Mouse (Mus musculus): ENCODE data around the gene Nmur1. TPM values are rescaled to one million over a fixed set of nuclear protein-coding genes. Genes with fewer than 3 reads are reported as not detected.

Nmur1 gene
- polyA plus RNA-seq, 1 experiment from 2014 or later = not detected

DNA sequence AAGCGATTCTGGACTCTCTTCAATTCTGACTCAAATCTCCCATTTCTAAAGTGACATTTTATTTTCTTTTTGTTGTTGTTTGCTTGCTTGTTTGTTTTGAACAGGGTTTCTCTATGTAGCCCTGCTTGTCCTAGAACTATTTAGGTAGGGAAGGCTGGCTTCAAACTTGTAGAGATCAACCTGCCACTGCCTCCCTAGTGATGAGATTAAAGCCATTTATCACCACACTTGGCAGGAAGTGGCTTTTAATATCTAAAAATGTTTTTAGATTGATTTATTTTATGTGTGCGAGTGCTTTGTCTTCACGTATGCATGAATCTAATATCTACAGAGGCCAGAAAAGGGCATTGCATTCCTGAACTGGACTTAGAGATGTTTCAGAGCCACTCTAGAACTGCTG lies 32.8 kb downstream of the Nmur1 start:
- DNase-seq (ENCODE audit: low spot score) (no peak), ATAC-seq (ENCODE audit: low read depth) (no peak)
- Histone ChIP-seq H3K4me2 (ENCODE audit: low read depth, low read length) (no peak overlapping the region), H3K9ac (ENCODE audit: low read depth, low read length) (no peak overlapping the region), H3K27ac (replicated peaks; ENCODE audit: low read depth, low read length) (no peak overlapping the region), H3K27me3 (replicated peaks; ENCODE audit: control insufficient read depth, insufficient read depth, low read length) (no peaks in the 10 kb centered on the region), H3K36me3 (ENCODE audit: control insufficient read depth, insufficient read depth, low read length) (no peaks in the 10 kb centered on the region), H3K4me3 (ENCODE audit: low read depth, low read length) (no peak overlapping the region), H3K4me1 (ENCODE audit: control insufficient read depth, insufficient read depth, low read length) (no peaks in the 10 kb centered on the region), H3K9me3 (ENCODE audit: control insufficient read depth, low read length) (no peaks in the 10 kb centered on the region)
- 83% methylated on average over 3 of the region's 3 CpGs for WGBS

DNA sequence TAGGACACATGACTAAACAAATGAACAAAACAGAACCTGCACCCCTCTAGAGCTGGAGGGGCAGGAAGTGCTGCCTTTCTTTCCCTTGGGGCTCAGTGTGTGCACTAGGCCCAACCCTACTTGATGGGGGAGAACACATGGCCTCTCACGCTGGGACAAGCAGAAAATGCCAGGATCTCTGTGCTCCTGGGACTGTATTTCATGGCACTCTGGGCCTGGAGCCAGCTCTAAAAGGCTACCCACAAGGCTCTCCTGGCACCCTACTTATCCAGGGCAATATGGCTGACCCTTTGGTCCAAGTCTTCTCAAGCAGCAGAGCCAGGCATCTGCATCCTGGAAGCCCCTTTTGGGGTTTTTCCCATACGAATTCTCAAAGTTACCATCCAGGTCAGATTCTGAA lies 34.6 kb downstream of the Nmur1 start:
- 50% methylated on average over 2 of the region's 2 CpGs for WGBS
- no peak overlapping the region for H3K9ac ChIP-seq (ENCODE audit: low read depth, low read length)
- H3K27me3 ChIP-seq (replicated peaks; ENCODE audit: control insufficient read depth, insufficient read depth, low read length) = no peaks in the 10 kb centered on the region
- H3K9me3 ChIP-seq (ENCODE audit: control insufficient read depth, low read length) = no peaks in the 10 kb centered on the region
- no peak overlapping the region for H3K4me3 ChIP-seq (ENCODE audit: low read depth, low read length)
- no peaks in the 10 kb centered on the region for H3K36me3 ChIP-seq (ENCODE audit: control insufficient read depth, insufficient read depth, low read length)
- no peak for ATAC-seq (ENCODE audit: low read depth)
- H3K4me2 ChIP-seq (ENCODE audit: low read depth, low read length) = no peak overlapping the region
- DNase-seq (ENCODE audit: low spot score) = no peak
- H3K4me1 ChIP-seq (ENCODE audit: control insufficient read depth, insufficient read depth, low read length) = no peaks in the 10 kb centered on the region
- no peak overlapping the region for H3K27ac ChIP-seq (replicated peaks; ENCODE audit: low read depth, low read length)

- H3K4me3 ChIP-seq (ENCODE audit: low read depth, low read length) = no peak overlapping the region
- ATAC-seq (ENCODE audit: low read depth) (peak; percentile 83), DNase-seq (ENCODE audit: low spot score) (peak; percentile 55)
- H3K27ac ChIP-seq (replicated peaks; ENCODE audit: low read depth, low read length) = no peak overlapping the region
- H3K36me3 ChIP-seq (ENCODE audit: control insufficient read depth, insufficient read depth, low read length) = no peaks in the 10 kb centered on the region
- H3K4me1 ChIP-seq (ENCODE audit: control insufficient read depth, insufficient read depth, low read length) = no peaks in the 10 kb centered on the region
- no peak overlapping the region for H3K9ac ChIP-seq (ENCODE audit: low read depth, low read length)
- 3% methylated on average over 11 of the region's 11 CpGs for WGBS
- no peaks in the 10 kb centered on the region for H3K27me3 ChIP-seq (replicated peaks; ENCODE audit: control insufficient read depth, insufficient read depth, low read length)
- no peak overlapping the region for H3K4me2 ChIP-seq (ENCODE audit: low read depth, low read length)
- no peaks in the 10 kb centered on the region for H3K9me3 ChIP-seq (ENCODE audit: control insufficient read depth, low read length)
Observed at GRCm38 (mm10) chr1:86389230-86389629, 36.8 kb downstream of the Nmur1 start.

GRCm38 (mm10) chr1:86381027-86381426 lies 45.0 kb downstream of the Nmur1 start:
- no peak overlapping the region for H3K9ac ChIP-seq (ENCODE audit: low read depth, low read length)
- no peaks in the 10 kb centered on the region for H3K36me3 ChIP-seq (ENCODE audit: control insufficient read depth, insufficient read depth, low read length)
- WGBS = 39% methylated on average over 12 of the region's 13 CpGs
- H3K4me2 ChIP-seq (ENCODE audit: low read depth, low read length) = no peak overlapping the region
- no peak overlapping the region for H3K4me3 ChIP-seq (ENCODE audit: low read depth, low read length)
- peak; percentile 53 for DNase-seq (ENCODE audit: low spot score)
- no peak overlapping the region for H3K27ac ChIP-seq (replicated peaks; ENCODE audit: low read depth, low read length)
- no peaks in the 10 kb centered on the region for H3K9me3 ChIP-seq (ENCODE audit: control insufficient read depth, low read length)
- no peak; the same call in 1 of the 2 replicates for ATAC-seq (ENCODE audit: low read depth)
- H3K27me3 ChIP-seq (replicated peaks; ENCODE audit: control insufficient read depth, insufficient read depth, low read length) = no peaks in the 10 kb centered on the region
- H3K4me1 ChIP-seq (ENCODE audit: control insufficient read depth, insufficient read depth, low read length) = peaks cover 9% of the 10 kb centered on the region; the same call in 1 of the 2 replicates

DNA sequence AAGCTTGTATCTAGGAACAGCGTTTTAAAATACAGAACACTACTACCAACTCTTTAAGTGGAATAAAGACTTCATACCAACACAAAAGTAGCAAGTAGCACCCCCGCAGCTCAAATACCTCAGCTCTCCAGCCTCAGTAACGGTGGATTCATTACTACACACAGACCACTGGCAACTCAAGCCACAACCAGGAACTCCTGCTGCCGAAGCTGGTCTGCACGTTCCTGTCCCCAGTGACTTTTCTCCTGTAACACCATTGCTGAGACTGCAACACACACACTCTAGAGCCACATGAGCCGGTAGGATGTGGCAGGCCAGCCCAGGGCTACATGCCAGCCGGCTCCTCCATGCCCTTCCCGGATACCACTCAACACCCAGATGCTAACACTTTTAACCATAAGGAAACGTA lies 46.9 kb downstream of the Nmur1 start:
- ATAC-seq (ENCODE audit: low read depth) (no peak), DNase-seq (ENCODE audit: low spot score) (no peak)
- H3K36me3 ChIP-seq (ENCODE audit: control insufficient read depth, insufficient read depth, low read length) = no peaks in the 10 kb centered on the region
- H3K4me1 ChIP-seq (ENCODE audit: control insufficient read depth, insufficient read depth, low read length) = peaks cover 9% of the 10 kb centered on the region; the same call in 1 of the 2 replicates
- no peak overlapping the region for H3K4me3 ChIP-seq (ENCODE audit: low read depth, low read length)
- no peak overlapping the region for H3K9ac ChIP-seq (ENCODE audit: low read depth, low read length)
- H3K27me3 ChIP-seq (replicated peaks; ENCODE audit: control insufficient read depth, insufficient read depth, low read length) = no peaks in the 10 kb centered on the region
- H3K9me3 ChIP-seq (ENCODE audit: control insufficient read depth, low read length) = no peaks in the 10 kb centered on the region
- peak overlapping the region; percentile 46 for H3K27ac ChIP-seq (replicated peaks; ENCODE audit: low read depth, low read length)
- WGBS = 50% methylated on average over 9 of the region's 9 CpGs
- H3K4me2 ChIP-seq (ENCODE audit: low read depth, low read length) = no peak overlapping the region

DNA sequence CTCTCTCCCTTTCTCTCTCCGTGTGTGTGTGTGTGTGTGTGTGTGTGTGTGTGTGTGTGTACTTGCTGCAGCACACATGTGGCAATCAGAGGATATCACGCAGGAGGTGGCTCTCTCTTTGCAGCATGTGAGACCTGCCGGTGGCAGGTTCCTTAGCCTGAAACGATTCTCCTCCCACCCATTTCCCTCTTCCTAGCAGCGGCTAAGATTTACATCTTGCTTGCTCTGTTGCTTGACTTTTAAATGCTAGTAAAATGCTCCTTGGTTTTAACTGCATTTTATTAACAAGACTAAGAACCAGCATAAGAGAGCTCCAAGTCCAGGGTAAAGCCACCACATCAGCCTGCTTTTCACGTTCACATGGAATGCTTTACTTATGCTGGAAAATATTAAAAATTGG lies 47.4 kb downstream of the Nmur1 start:
- peak overlapping the region; percentile 46; the same call in 1 of the 2 replicates for H3K27ac ChIP-seq (replicated peaks; ENCODE audit: low read depth, low read length)
- H3K9me3 ChIP-seq (ENCODE audit: control insufficient read depth, low read length) = no peaks in the 10 kb centered on the region
- no peak overlapping the region for H3K4me3 ChIP-seq (ENCODE audit: low read depth, low read length)
- DNase-seq (ENCODE audit: low spot score) (no peak), ATAC-seq (ENCODE audit: low read depth) (no peak)
- H3K4me2 ChIP-seq (ENCODE audit: low read depth, low read length) = no peak overlapping the region
- no peak overlapping the region for H3K9ac ChIP-seq (ENCODE audit: low read depth, low read length)
- WGBS = 43% methylated on average over 6 of the region's 6 CpGs
- H3K36me3 ChIP-seq (ENCODE audit: control insufficient read depth, insufficient read depth, low read length) = no peaks in the 10 kb centered on the region
- peaks cover 9% of the 10 kb centered on the region; the same call in 1 of the 2 replicates for H3K4me1 ChIP-seq (ENCODE audit: control insufficient read depth, insufficient read depth, low read length)
- no peaks in the 10 kb centered on the region for H3K27me3 ChIP-seq (replicated peaks; ENCODE audit: control insufficient read depth, insufficient read depth, low read length)

GRCm38 (mm10) chr1:86376354-86376753 lies 49.7 kb downstream of the Nmur1 start:
- no peak for ATAC-seq (ENCODE audit: low read depth)
- Histone ChIP-seq H3K27me3 (replicated peaks; ENCODE audit: control insufficient read depth, insufficient read depth, low read length) (no peaks in the 10 kb centered on the region), H3K27ac (replicated peaks; ENCODE audit: low read depth, low read length) (no peak overlapping the region), H3K4me2 (ENCODE audit: low read depth, low read length) (no peak overlapping the region), H3K4me3 (ENCODE audit: low read depth, low read length) (no peak overlapping the region), H3K4me1 (ENCODE audit: control insufficient read depth, insufficient read depth, low read length) (peaks cover 9% of the 10 kb centered on the region; the same call in 1 of the 2 replicates), H3K36me3 (ENCODE audit: control insufficient read depth, insufficient read depth, low read length) (no peaks in the 10 kb centered on the region), H3K9ac (ENCODE audit: low read depth, low read length) (no peak overlapping the region), H3K9me3 (ENCODE audit: control insufficient read depth, low read length) (no peaks in the 10 kb centered on the region)
- DNase-seq (ENCODE audit: low spot score) = no peak
- 80% methylated on average over 5 of the region's 5 CpGs for WGBS

DNA sequence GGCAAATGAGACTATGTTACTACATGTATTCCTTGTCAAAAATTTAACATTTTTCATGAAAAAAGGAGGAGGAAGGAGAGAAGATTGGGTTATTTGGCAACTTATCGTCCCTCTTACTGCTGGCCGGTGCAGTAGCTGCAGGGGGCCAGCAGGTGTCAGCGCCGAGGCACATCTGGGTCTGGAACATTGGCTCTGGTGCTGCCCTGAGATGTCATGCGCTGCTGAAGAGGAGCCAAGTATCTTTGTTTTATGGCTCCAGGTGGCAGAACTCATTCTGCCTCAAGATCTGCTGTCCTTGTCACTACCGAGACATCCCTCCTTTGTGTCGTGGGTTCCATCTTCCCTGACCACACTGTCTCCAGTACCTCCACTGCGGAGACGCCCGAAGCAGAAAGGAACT lies 54.0 kb downstream of the Nmur1 start:
- H3K9ac ChIP-seq (ENCODE audit: low read depth, low read length) = no peak overlapping the region
- no peak overlapping the region for H3K27ac ChIP-seq (replicated peaks; ENCODE audit: low read depth, low read length)
- H3K4me3 ChIP-seq (ENCODE audit: low read depth, low read length) = no peak overlapping the region
- H3K36me3 ChIP-seq (ENCODE audit: control insufficient read depth, insufficient read depth, low read length) = no peaks in the 10 kb centered on the region
- H3K9me3 ChIP-seq (ENCODE audit: control insufficient read depth, low read length) = 0 out of 2 replicates have a peak, but pooled peaks cover 3% of the 10 kb centered on the region
- WGBS = 48% methylated on average over 10 of the region's 10 CpGs
- H3K4me1 ChIP-seq (ENCODE audit: control insufficient read depth, insufficient read depth, low read length) = no peaks in the 10 kb centered on the region
- DNase-seq (ENCODE audit: low spot score) = peak; percentile 44
- no peak overlapping the region for H3K4me2 ChIP-seq (ENCODE audit: low read depth, low read length)
- ATAC-seq (ENCODE audit: low read depth) = peak; percentile 47; the same call in 1 of the 2 replicates
- no peaks in the 10 kb centered on the region for H3K27me3 ChIP-seq (replicated peaks; ENCODE audit: control insufficient read depth, insufficient read depth, low read length)

- H3K4me2 ChIP-seq (ENCODE audit: low read depth, low read length) = no peak overlapping the region
- H3K4me1 ChIP-seq (ENCODE audit: control insufficient read depth, insufficient read depth, low read length) = no peaks in the 10 kb centered on the region
- 71% methylated on average over 4 of the region's 4 CpGs for WGBS
- ATAC-seq (ENCODE audit: low read depth) (no peak), DNase-seq (ENCODE audit: low spot score) (no peak)
- H3K4me3 ChIP-seq (ENCODE audit: low read depth, low read length) = no peak overlapping the region
- no peaks in the 10 kb centered on the region for H3K27me3 ChIP-seq (replicated peaks; ENCODE audit: control insufficient read depth, insufficient read depth, low read length)
- no peak overlapping the region for H3K9ac ChIP-seq (ENCODE audit: low read depth, low read length)
- H3K9me3 ChIP-seq (ENCODE audit: control insufficient read depth, low read length) = 0 out of 2 replicates have a peak, but pooled peaks cover 3% of the 10 kb centered on the region
- no peak overlapping the region for H3K27ac ChIP-seq (replicated peaks; ENCODE audit: low read depth, low read length)
- H3K36me3 ChIP-seq (ENCODE audit: control insufficient read depth, insufficient read depth, low read length) = no peaks in the 10 kb centered on the region
Observed at GRCm38 (mm10) chr1:86368086-86368485, 57.9 kb downstream of the Nmur1 start.

Data from embryonic facial prominence, embryonic 14.5 days (tissue).